15 mouse cellular contexts compared by ENCODE assay signal in genomic region chr9:118662026-118662425, GRCm38 (mm10). TPM values are rescaled to one million over a fixed set of nuclear protein-coding genes. Genes with fewer than 3 reads are reported as not detected.
"Had no signal": no experiment of that assay in that cellular context is flagged by ENCODE, and none has a peak within 500 bp of the region (broad histone marks: within the 10 kb centered on the region; RNA-seq: fewer than 3 reads in every experiment).

No protein-coding gene starts in this region.

- H3K4me3 ChIP-seq: intestine, embryonic 15.5 days; kidney, embryonic 15.5 days; left cerebral cortex, adult 2 months; limb, embryonic 10.5 days; megakaryocyte, embryonic 14.5 days; midbrain, embryonic 15.5 days had no signal

- H3K4me2 ChIP-seq: intestine, embryonic 15.5 days; kidney, embryonic 15.5 days; midbrain, embryonic 11.5 days; midbrain, embryonic 15.5 days had no signal

- H3K4me1 ChIP-seq: intestine, embryonic 15.5 days; midbrain, embryonic 15.5 days had no signal

- H3K9me3 ChIP-seq: intestine, embryonic 15.5 days; kidney, embryonic 15.5 days; limb, embryonic 10.5 days had no signal

- H3K27me3 ChIP-seq: intestine, embryonic 15.5 days; kidney, embryonic 15.5 days; midbrain, embryonic 15.5 days had no signal

- ATAC-seq: hindbrain, postnatal 0 days; intestine, embryonic 15.5 days; lung, postnatal 0 days; midbrain, embryonic 15.5 days had no signal

- H3K27ac ChIP-seq: hindbrain, postnatal 0 days; intestine, embryonic 15.5 days; kidney, embryonic 15.5 days; left cerebral cortex, adult 2 months; limb, embryonic 10.5 days; liver, embryonic 14.5 days; midbrain, embryonic 15.5 days had no signal

- H3K36me3 ChIP-seq: midbrain, embryonic 15.5 days had no signal

- H3K9ac ChIP-seq: intestine, embryonic 15.5 days; kidney, embryonic 15.5 days; liver, embryonic 14.5 days; midbrain, embryonic 15.5 days had no signal

- DNase-seq: kidney, adult 18-20 months; kidney, postnatal 14 days; lung, adult 2 months; lung, postnatal 36 days had no signal

RNA-seq across cellular contexts. Expression of gene Itga9, which starts 55.5 kb away (rescaled TPM):
- total RNA-seq: monocyte, adult 5-6 weeks had no signal
